20 mouse cellular contexts compared by ENCODE assay signal in genomic region chr4:57576095-57576494, GRCm38 (mm10). TPM values are rescaled to one million over a fixed set of nuclear protein-coding genes. Genes with fewer than 3 reads are reported as not detected.
DNase-seq lines count a peak whose midpoint lies in the region; ATAC-seq lines count a peak whose summit lies in the region.
"Had no signal": no experiment of that assay in that cellular context is flagged by ENCODE, and none has a peak within 500 bp of the region (broad histone marks: within the 10 kb centered on the region; RNA-seq: fewer than 3 reads in every experiment).

No protein-coding gene starts in this region.

- H3K27ac ChIP-seq in forebrain, embryonic 16.5 days (ENCODE audit: low read length) = no peak overlapping the region
- no peak overlapping the region for H3K27ac ChIP-seq in forebrain, embryonic 13.5 days
- peak overlapping the region; percentile 42; the same call in 1 of the 2 replicates for H3K27ac ChIP-seq in heart, embryonic 12.5 days (ENCODE audit: poor library complexity, severe bottlenecking)
- H3K27ac ChIP-seq in heart, embryonic 16.5 days (ENCODE audit: low read length) = peak overlapping the region; percentile 88
- peak overlapping the region; percentile 32; the same call in 1 of the 2 replicates for H3K27ac ChIP-seq in brown adipose tissue, adult 24 weeks (replicated peaks; ENCODE audit: low read depth, low read length)
- H3K27ac ChIP-seq: embryonic facial prominence, embryonic 12.5 days; hindbrain, embryonic 13.5 days; hindbrain, postnatal 0 days had no signal

- H3K9me3 ChIP-seq in forebrain, embryonic 16.5 days (ENCODE audit: control insufficient read depth, low read length) = 0 out of 2 replicates have a peak, but pooled peaks cover 3% of the 10 kb centered on the region
- H3K9me3 ChIP-seq in forebrain, embryonic 13.5 days (replicated peaks) = no peaks in the 10 kb centered on the region
- no peaks in the 10 kb centered on the region for H3K9me3 ChIP-seq in heart, embryonic 12.5 days (replicated peaks)
- no peaks in the 10 kb centered on the region for H3K9me3 ChIP-seq in heart, embryonic 16.5 days (replicated peaks; ENCODE audit: control insufficient read depth, low read length)
- H3K9me3 ChIP-seq: embryonic facial prominence, embryonic 12.5 days; hindbrain, embryonic 13.5 days had no signal

- H3K9ac ChIP-seq in forebrain, embryonic 16.5 days (replicated peaks; ENCODE audit: low read depth, low read length) = no peak overlapping the region
- H3K9ac ChIP-seq in forebrain, embryonic 13.5 days = no peak overlapping the region
- peak overlapping the region; percentile 12; the same call in 1 of the 2 replicates for H3K9ac ChIP-seq in heart, embryonic 12.5 days
- 0 out of 2 replicates have a peak overlapping the region, but pooled peaks have one; percentile 11 for H3K9ac ChIP-seq in heart, embryonic 16.5 days (ENCODE audit: low read length)
- H3K9ac ChIP-seq: embryonic facial prominence, embryonic 12.5 days; hindbrain, embryonic 13.5 days had no signal

- WGBS in forebrain, embryonic 16.5 days = 83% methylated on average over 11 of the region's 11 CpGs
- WGBS in forebrain, embryonic 13.5 days = 89% methylated on average over 11 of the region's 11 CpGs
- WGBS in heart, embryonic 12.5 days = 58% methylated on average over 11 of the region's 11 CpGs
- 43% methylated on average over 11 of the region's 11 CpGs for WGBS in heart, embryonic 16.5 days

- no peak overlapping the region for H3K4me2 ChIP-seq in forebrain, embryonic 16.5 days (ENCODE audit: low read length)
- H3K4me2 ChIP-seq in forebrain, embryonic 13.5 days = no peak overlapping the region
- peak overlapping the region; percentile 22 for H3K4me2 ChIP-seq in heart, embryonic 12.5 days
- H3K4me2 ChIP-seq in heart, embryonic 16.5 days (ENCODE audit: low read depth, low read length) = 0 out of 2 replicates have a peak overlapping the region, but pooled peaks have one; percentile 6
- H3K4me2 ChIP-seq: embryonic facial prominence, embryonic 12.5 days; hindbrain, embryonic 13.5 days had no signal

- DNase-seq in heart, adult 9 months (ENCODE audit: low spot score in 2 of 2) = no peak
- DNase-seq in heart, postnatal 14 days = no peak
- DNase-seq: adrenal gland, postnatal 10 days; cerebellum, adult 11-12 months; cerebellum, adult 9-10 months; cerebellum, postnatal 25 days; gastrocnemius, postnatal 14 days; kidney, adult 11 months; kidney, adult 9 months had no signal

- H3K36me3 ChIP-seq in forebrain, embryonic 16.5 days (ENCODE audit: control insufficient read depth, insufficient read depth) = no peaks in the 10 kb centered on the region
- H3K36me3 ChIP-seq in forebrain, embryonic 13.5 days (ENCODE audit: poor library complexity, severe bottlenecking) = no peaks in the 10 kb centered on the region
- peaks cover 10% of the 10 kb centered on the region for H3K36me3 ChIP-seq in heart, embryonic 12.5 days
- H3K36me3 ChIP-seq in heart, embryonic 16.5 days (ENCODE audit: control insufficient read depth, insufficient read depth) = peaks cover 4% of the 10 kb centered on the region
- H3K36me3 ChIP-seq: embryonic facial prominence, embryonic 12.5 days; hindbrain, embryonic 13.5 days had no signal

- H3K27me3 ChIP-seq in forebrain, embryonic 16.5 days (replicated peaks; ENCODE audit: control insufficient read depth, insufficient read depth, low read length) = no peaks in the 10 kb centered on the region
- no peaks in the 10 kb centered on the region for H3K27me3 ChIP-seq in forebrain, embryonic 13.5 days
- H3K27me3 ChIP-seq in heart, embryonic 12.5 days (replicated peaks) = no peaks in the 10 kb centered on the region
- no peaks in the 10 kb centered on the region for H3K27me3 ChIP-seq in heart, embryonic 16.5 days (ENCODE audit: control insufficient read depth, insufficient read depth, low read length)
- H3K27me3 ChIP-seq: embryonic facial prominence, embryonic 12.5 days; hindbrain, embryonic 13.5 days had no signal

- no peaks in the 10 kb centered on the region for H3K4me1 ChIP-seq in forebrain, embryonic 16.5 days (replicated peaks; ENCODE audit: control insufficient read depth, insufficient read depth, low read length)
- H3K4me1 ChIP-seq in forebrain, embryonic 13.5 days = no peaks in the 10 kb centered on the region
- H3K4me1 ChIP-seq in heart, embryonic 12.5 days (replicated peaks) = peaks cover 92% of the 10 kb centered on the region
- H3K4me1 ChIP-seq in heart, embryonic 16.5 days (ENCODE audit: control insufficient read depth, insufficient read depth, low read length) = peaks cover 57% of the 10 kb centered on the region
- peaks cover 22% of the 10 kb centered on the region for H3K4me1 ChIP-seq in brown adipose tissue, adult 24 weeks (ENCODE audit: control insufficient read depth, insufficient read depth, insufficient read length, low read length)
- H3K4me1 ChIP-seq: embryonic facial prominence, embryonic 12.5 days; hindbrain, embryonic 13.5 days had no signal

- ATAC-seq in forebrain, embryonic 16.5 days = peak; percentile 62; the same call in 1 of the 2 replicates
- no peak for ATAC-seq in forebrain, embryonic 13.5 days
- ATAC-seq in heart, embryonic 12.5 days (ENCODE audit: insufficient number of reproducible peaks, low FRiP score) = no peak
- no peak for ATAC-seq in heart, embryonic 16.5 days (replicated peaks; ENCODE audit: extremely low read depth, insufficient read depth, low FRiP score)
- ATAC-seq: forebrain, embryonic 14.5 days; hindbrain, postnatal 0 days had no signal

- intact Hi-C loops in heart, postnatal 14 days (cut with DNase I) = no loop called here

- no peak overlapping the region for H3K4me3 ChIP-seq in forebrain, embryonic 16.5 days (replicated peaks; ENCODE audit: low read length)
- no peak overlapping the region for H3K4me3 ChIP-seq in forebrain, embryonic 13.5 days
- H3K4me3 ChIP-seq in heart, embryonic 12.5 days = no peak overlapping the region
- no peak overlapping the region for H3K4me3 ChIP-seq in heart, embryonic 16.5 days (ENCODE audit: low read length)
- no peak overlapping the region for H3K4me3 ChIP-seq in brown adipose tissue, adult 24 weeks (ENCODE audit: insufficient read depth, low read depth, low read length)
- H3K4me3 ChIP-seq: embryonic facial prominence, embryonic 12.5 days; hindbrain, embryonic 13.5 days had no signal

RNA-seq across cellular contexts. Expression of gene Pakap, which starts 8.1 kb away (rescaled TPM):
- 6.4 and 7.6 TPM in 2 replicates for polyA plus RNA-seq in forebrain, embryonic 16.5 days (2015; fragmentation: Nextera tagmentation; extraction: Ambion mirVana)
- polyA plus RNA-seq in forebrain, embryonic 13.5 days (2015; fragmentation: Nextera tagmentation; extraction: Ambion mirVana) = 4.5 and 4.7 TPM in 2 replicates
- polyA plus RNA-seq in heart, embryonic 12.5 days (2016; fragmentation: Nextera tagmentation; extraction: Ambion mirVana) = 72.9 and 74.5 TPM in 2 replicates
- 57.5 and 60.2 TPM in 2 replicates for polyA plus RNA-seq in heart, embryonic 16.5 days (2015; fragmentation: Nextera tagmentation; extraction: Ambion mirVana)
- total RNA-seq in heart, postnatal 14 days (2021) = 10 to 100 TPM; 40.0 to 46.5 TPM
- polyA plus RNA-seq in brown adipose tissue, adult 24 weeks (2012; ENCODE audit: insufficient read depth, insufficient read length, missing spikeins) = 11.4 and 30.1 TPM in 2 replicates
- total RNA-seq: hematopoietic stem cell, adult 5-6 weeks; MEL had no signal

Comparison
In these comparisons a context has a peak if more than half of its experiments do, and no peak if none do; other contexts are left out.
1. H3K27ac ChIP-seq: peak in heart, embryonic 12.5 days (single experiment), heart, embryonic 16.5 days (single experiment) and brown adipose tissue, adult 24 weeks (single experiment); none in forebrain, embryonic 16.5 days (single experiment) and forebrain, embryonic 13.5 days (single experiment).
2. H3K4me2 ChIP-seq: peak in heart, embryonic 12.5 days (single experiment) and heart, embryonic 16.5 days (single experiment); none in forebrain, embryonic 16.5 days (single experiment) and forebrain, embryonic 13.5 days (single experiment).
3. H3K9ac ChIP-seq: peak in heart, embryonic 12.5 days (single experiment) and heart, embryonic 16.5 days (single experiment); none in forebrain, embryonic 16.5 days (single experiment) and forebrain, embryonic 13.5 days (single experiment).